In genomic region chr19:47905603-47906002, GRCm38 (mm10) we compare ENCODE assay signal across 18 mouse cellular contexts. TPM values are rescaled to one million over a fixed set of nuclear protein-coding genes. Genes with fewer than 3 reads are reported as not detected.
DNase-seq lines count a peak whose midpoint lies in the region; ATAC-seq and TF ChIP-seq lines count a peak whose summit lies in the region.
"Had no signal": no experiment of that assay in that cellular context is flagged by ENCODE, and none has a peak within 500 bp of the region (broad histone marks: within the 10 kb centered on the region; RNA-seq: fewer than 3 reads in every experiment).

No protein-coding gene starts in this region.

- H3K27ac ChIP-seq in lung, embryonic 15.5 days, result 0 out of 2 replicates have a peak overlapping the region, but pooled peaks have one; percentile 11
- H3K27ac ChIP-seq in bone marrow, adult 2 months (ENCODE audit: control insufficient read depth, insufficient read depth, low read depth, low read length, poor library complexity), result peak overlapping the region; percentile 83
- no peak overlapping the region for H3K27ac ChIP-seq in kidney, adult 2 months (ENCODE audit: insufficient read depth, low read depth, low read length)
- H3K27ac ChIP-seq: heart, embryonic 10.5 days; left cerebral cortex, adult 2 months had no signal

- H3K4me2 ChIP-seq in lung, embryonic 15.5 days, result no peak overlapping the region

- H3K9me3 ChIP-seq in lung, embryonic 15.5 days, result no peaks in the 10 kb centered on the region
- no peaks in the 10 kb centered on the region for H3K9me3 ChIP-seq in megakaryocyte, embryonic 14.5 days
- H3K9me3 ChIP-seq: heart, embryonic 10.5 days had no signal

- no peak overlapping the region for H3K9ac ChIP-seq in lung, embryonic 15.5 days

- ATAC-seq in lung, embryonic 15.5 days (ENCODE audit: borderline replicate concordance, extremely low read depth, low FRiP score, low TSS enrichment), result peak; percentile 29
- ATAC-seq: CD4-positive, CD25-positive, alpha-beta regulatory T cell, adult 4 months; inflammation-experienced regulatory T-cells, adult 6 months had no signal

- 70% methylated on average over 5 of the region's 5 CpGs for WGBS in lung, embryonic 15.5 days
- 17% methylated on average over 5 of the region's 5 CpGs for WGBS in bone marrow, adult 2 months
- WGBS in kidney, adult 2 months, result 83% methylated on average over 5 of the region's 5 CpGs

- peaks cover 67% of the 10 kb centered on the region for H3K4me1 ChIP-seq in lung, embryonic 15.5 days
- peaks cover 19% of the 10 kb centered on the region for H3K4me1 ChIP-seq in bone marrow, adult 2 months (ENCODE audit: control insufficient read depth, insufficient read depth, low read length)
- peaks cover 90% of the 10 kb centered on the region for H3K4me1 ChIP-seq in megakaryocyte, embryonic 14.5 days
- H3K4me1 ChIP-seq in kidney, adult 2 months (ENCODE audit: control insufficient read depth, insufficient read depth, low read length), result peaks cover 11% of the 10 kb centered on the region; the same call in 1 of the 2 replicates

- no peaks in the 10 kb centered on the region for H3K27me3 ChIP-seq in lung, embryonic 15.5 days
- no peaks in the 10 kb centered on the region for H3K27me3 ChIP-seq in megakaryocyte, embryonic 14.5 days (replicated peaks)
- no peaks in the 10 kb centered on the region for H3K27me3 ChIP-seq in kidney, adult 2 months (replicated peaks; ENCODE audit: control insufficient read depth, insufficient read depth, low read length)

- TF ChIP-seq POLR2A in bone marrow, adult 2 months (IDR thresholded peaks at IDR 0.05; ENCODE audit: borderline replicate concordance, control insufficient read depth, low read depth, low read length), result no peak
- no peak for TF ChIP-seq POLR2A in kidney, adult 2 months (IDR thresholded peaks at IDR 0.05; ENCODE audit: low read depth, low read length)

- TF ChIP-seq CTCF in bone marrow, adult 2 months (IDR thresholded peaks at IDR 0.05; ENCODE audit: control insufficient read depth, insufficient read depth, low read length), result no peak
- TF ChIP-seq CTCF in kidney, adult 2 months (conservative IDR thresholded peaks at IDR 0.05; ENCODE audit: insufficient read depth, insufficient read length, low read depth, low read length), result no peak

- no peak overlapping the region for H3K4me3 ChIP-seq in lung, embryonic 15.5 days
- peak overlapping the region; percentile 24 for H3K4me3 ChIP-seq in bone marrow, adult 2 months (replicated peaks; ENCODE audit: control insufficient read depth, low read depth, low read length)
- H3K4me3 ChIP-seq in megakaryocyte, embryonic 14.5 days (replicated peaks), result peak overlapping the region; percentile 65
- no peak overlapping the region for H3K4me3 ChIP-seq in kidney, adult 2 months (ENCODE audit: insufficient read depth, low read depth, low read length)
- H3K4me3 ChIP-seq: heart, embryonic 10.5 days; left cerebral cortex, adult 2 months had no signal

- DNase-seq in lung, postnatal 14 days, result no peak
- peak; percentile 60 to 72 for DNase-seq in B cell, adult 2 months
- DNase-seq in urinary bladder, adult 18-20 months (ENCODE audit: low spot score in 2 of 2), result no peak
- DNase-seq in kidney, adult 2 months, result no peak
- no peak for DNase-seq in adrenal gland, adult 2 months
- DNase-seq: adrenal gland, postnatal 25 days; cerebellum, postnatal 25 days; gastrocnemius, postnatal 10 days; heart, postnatal 36 days had no signal

- H3K36me3 ChIP-seq in lung, embryonic 15.5 days, result no peaks in the 10 kb centered on the region
- H3K36me3 ChIP-seq in megakaryocyte, embryonic 14.5 days (replicated peaks; ENCODE audit: low read length), result peaks cover 49% of the 10 kb centered on the region
- no peaks in the 10 kb centered on the region for H3K36me3 ChIP-seq in kidney, adult 2 months (ENCODE audit: control insufficient read depth, insufficient read depth, low read length)

RNA-seq across cellular contexts. Expression of gene Cfap43, which starts 13.5 kb away (rescaled TPM):
- polyA plus RNA-seq in lung, embryonic 15.5 days (2015; fragmentation: Nextera tagmentation; extraction: Ambion mirVana), result 0.86 TPM in 2 replicates
- not detected in 2 replicates for polyA plus RNA-seq in bone marrow, adult 2 months (2011; ENCODE audit: insufficient read depth, insufficient read length, low replicate concordance, missing spikeins)
- not detected in 2 replicates for polyA plus RNA-seq in megakaryocyte, embryonic 14.5 days (2012; ENCODE audit: insufficient read depth, low replicate concordance)
- polyA plus RNA-seq in kidney, adult 2 months (2012; rRNA removed), result 0.12 TPM in 1 of 2 replicates, not detected in the other
- not detected for total RNA-seq in adrenal gland, adult 2 months (2021)
- 0.06 TPM in 1 of 2 replicates, not detected in the other for polyA plus RNA-seq in adrenal gland, adult 2 months (2012; rRNA removed)
- total RNA-seq: adrenal gland, postnatal 25 days; gastrocnemius, postnatal 10 days; heart, postnatal 36 days had no signal
- polyA plus RNA-seq: embryonic facial prominence, embryonic 11.5 days had no signal

RNA-seq across cellular contexts. Expression of gene Itprip, which starts 13.5 kb away (rescaled TPM):
- polyA plus RNA-seq in lung, embryonic 15.5 days (2015; fragmentation: Nextera tagmentation; extraction: Ambion mirVana), result 17.0 and 18.0 TPM in 2 replicates
- polyA plus RNA-seq in bone marrow, adult 2 months (2011; ENCODE audit: insufficient read depth, insufficient read length, low replicate concordance, missing spikeins), result 8.8 and 14.9 TPM in 2 replicates
- polyA plus RNA-seq in megakaryocyte, embryonic 14.5 days (2012; ENCODE audit: insufficient read depth, low replicate concordance), result 2.1 and 2.3 TPM in 2 replicates
- polyA plus RNA-seq in kidney, adult 2 months (2012; rRNA removed), result 6.4 and 8.0 TPM in 2 replicates
- total RNA-seq in adrenal gland, adult 2 months (2021), result 10 to 100 TPM; 18.5 to 19.0 TPM
- polyA plus RNA-seq in adrenal gland, adult 2 months (2012; rRNA removed), result 9.8 and 12.8 TPM in 2 replicates

RNA-seq across cellular contexts. Expression of gene Cfap58, which starts 31.9 kb away (rescaled TPM):
- polyA plus RNA-seq in lung, embryonic 15.5 days (2015; fragmentation: Nextera tagmentation; extraction: Ambion mirVana), result 0.11 and 0.32 TPM in 2 replicates
- polyA plus RNA-seq in bone marrow, adult 2 months (2011; ENCODE audit: insufficient read depth, insufficient read length, low replicate concordance, missing spikeins), result not detected in 2 replicates
- not detected in 2 replicates for polyA plus RNA-seq in megakaryocyte, embryonic 14.5 days (2012; ENCODE audit: insufficient read depth, low replicate concordance)
- 0.05 TPM in 1 of 2 replicates, not detected in the other for polyA plus RNA-seq in kidney, adult 2 months (2012; rRNA removed)
- not detected for total RNA-seq in adrenal gland, adult 2 months (2021)
- not detected in 2 replicates for polyA plus RNA-seq in adrenal gland, adult 2 months (2012; rRNA removed)
- total RNA-seq: adrenal gland, postnatal 25 days; gastrocnemius, postnatal 10 days had no signal
- polyA plus RNA-seq: CD4-positive, CD25-positive, alpha-beta regulatory T cell, adult 4 months; embryonic facial prominence, embryonic 11.5 days; inflammation-experienced regulatory T-cells, adult 6 months; kidney, embryonic 14.5 days had no signal

RNA-seq across cellular contexts. Expression of gene Gsto2, which starts 40.3 kb away (rescaled TPM):
- 0.84 and 1.1 TPM in 2 replicates for polyA plus RNA-seq in lung, embryonic 15.5 days (2015; fragmentation: Nextera tagmentation; extraction: Ambion mirVana)
- polyA plus RNA-seq in bone marrow, adult 2 months (2011; ENCODE audit: insufficient read depth, insufficient read length, low replicate concordance, missing spikeins), result 2.0 TPM in 1 of 2 replicates, not detected in the other
- polyA plus RNA-seq in megakaryocyte, embryonic 14.5 days (2012; ENCODE audit: insufficient read depth, low replicate concordance), result not detected in 2 replicates
- polyA plus RNA-seq in kidney, adult 2 months (2012; rRNA removed), result 2.6 and 2.7 TPM in 2 replicates
- total RNA-seq in adrenal gland, adult 2 months (2021), result 1 to 10 TPM; 2.1 to 3.2 TPM
- 0.37 and 0.61 TPM in 2 replicates for polyA plus RNA-seq in adrenal gland, adult 2 months (2012; rRNA removed)

RNA-seq across cellular contexts. Expression of gene Gsto1, which starts 50.8 kb away (rescaled TPM):
- polyA plus RNA-seq in lung, embryonic 15.5 days (2015; fragmentation: Nextera tagmentation; extraction: Ambion mirVana), result 88.0 and 96.7 TPM in 2 replicates
- 24.8 and 34.2 TPM in 2 replicates for polyA plus RNA-seq in bone marrow, adult 2 months (2011; ENCODE audit: insufficient read depth, insufficient read length, low replicate concordance, missing spikeins)
- polyA plus RNA-seq in megakaryocyte, embryonic 14.5 days (2012; ENCODE audit: insufficient read depth, low replicate concordance), result 187 and 263 TPM in 2 replicates
- polyA plus RNA-seq in kidney, adult 2 months (2012; rRNA removed), result 82.5 and 85.1 TPM in 2 replicates
- total RNA-seq in adrenal gland, adult 2 months (2021), result 100 to 1,000 TPM; 111 to 151 TPM
- 64.5 and 72.3 TPM in 2 replicates for polyA plus RNA-seq in adrenal gland, adult 2 months (2012; rRNA removed)

Comparison
In these comparisons a context has a peak if more than half of its experiments do, and no peak if none do; other contexts are left out.
1. H3K4me3 ChIP-seq: peak in bone marrow, adult 2 months (single experiment) and megakaryocyte, embryonic 14.5 days (single experiment); none in lung, embryonic 15.5 days (single experiment) and kidney, adult 2 months (single experiment).
2. DNase-seq: peak in B cell, adult 2 months (2 of 2); none in lung, postnatal 14 days (single experiment), urinary bladder, adult 18-20 months (0 of 2), kidney, adult 2 months (single experiment) and adrenal gland, adult 2 months (single experiment).